Mouse (Mus musculus) CH12.LX (cell line): ENCODE results near the gene 9330161L09Rik. TPM values are rescaled to one million over a fixed set of nuclear protein-coding genes. Genes with fewer than 3 reads are reported as not detected.
"Not testable (repeated sequence)": the region's sequence is repeated elsewhere in the genome, so short reads cannot be mapped to it uniquely, and the experiment has no call there.

Experiments
- DNase-seq: peaks from one replicate; pipeline ENCODE4 v3.0.0-alpha.2; 2013; ENCODE audit errors: extremely low read depth
- H3K27ac ChIP-seq: 2 replicates; pipeline ENCODE4 v1.5.1; 2012; ENCODE audit warnings: low read depth, mild to moderate bottlenecking, control low read depth, moderate library complexity; ENCODE audit not compliant: insufficient read depth
- H3K27me3 ChIP-seq: replicated peaks from 2 replicates; pipeline ENCODE3; 2012; ENCODE audit warnings: inconsistent platforms
- H3K36me3 ChIP-seq, 2 experiments: replicated peaks in 1 of 2; 2 replicates each; pipeline versions ENCODE3 to v1.6.1; 2012; ENCODE audit warnings: inconsistent platforms in 1 of 2, low read length in 1 of 2, mild to moderate bottlenecking in 1 of 2, mixed read lengths in 1 of 2, moderate library complexity in 1 of 2; ENCODE audit not compliant: control insufficient read depth in 1 of 2, insufficient read depth in 1 of 2
- H3K4me1 ChIP-seq, 2 experiments: 2 replicates each; pipeline ENCODE4 v1.6.1; 2012; ENCODE audit warnings: inconsistent platforms in 1 of 2, moderate library complexity in 1 of 2; ENCODE audit not compliant: insufficient read depth in 2 of 2, control insufficient read depth in 1 of 2
- H3K4me2 ChIP-seq: 2 replicates; pipeline ENCODE4 v1.6.1; 2012; ENCODE audit warnings: low read depth, mild to moderate bottlenecking, control low read depth; ENCODE audit not compliant: poor library complexity, insufficient read depth, severe bottlenecking
- H3K4me3 ChIP-seq, 3 experiments: fragments of 150-350 bp in 1 of 3; sonication (generic) in 1 of 3; replicated peaks in 1 of 3; 2 replicates each; pipeline versions ENCODE3 to v1.5.1; 2011 to 2012; ENCODE audit warnings: low read depth in 2 of 3, low read length in 2 of 3, mild to moderate bottlenecking in 2 of 3, moderate library complexity in 2 of 3, control low read depth in 1 of 3, improper control_type of control experiment in 1 of 3, inconsistent platforms in 1 of 3, mixed read lengths in 1 of 3; ENCODE audit not compliant: poor library complexity in 1 of 3
- H3K79me2 ChIP-seq: replicated peaks from 2 replicates; pipeline ENCODE4 v1.6.1; 2012; ENCODE audit warnings: mild to moderate bottlenecking, moderate library complexity; ENCODE audit not compliant: control insufficient read depth, poor library complexity, insufficient read depth, severe bottlenecking; ENCODE audit errors: extremely low read depth
- H3K9ac ChIP-seq: 2 replicates; pipeline ENCODE4 v1.6.1; 2012; ENCODE audit warnings: low read depth, mild to moderate bottlenecking, control low read depth, moderate library complexity; ENCODE audit not compliant: insufficient read depth
- H3K9me3 ChIP-seq: replicated peaks from 2 replicates; pipeline ENCODE3; 2012; ENCODE audit warnings: low read length, inconsistent platforms, mixed read lengths
- CHD2 ChIP-seq: IDR thresholded peaks from 2 replicates; pipeline ENCODE4 v1.6.1; 2011; ENCODE audit warnings: low read length, improper control_type of control experiment
- CTCF ChIP-seq, 2 experiments: IDR thresholded peaks in 1 of 2; conservative IDR thresholded peaks in 1 of 2; 2 replicates each; pipeline ENCODE4 v1.5.1; 2011 to 2012; ENCODE audit warnings: low read depth in 2 of 2, low read length in 2 of 2, improper control_type of control experiment in 1 of 2, inconsistent platforms in 1 of 2, mild to moderate bottlenecking in 1 of 2, moderate library complexity in 1 of 2
- ELF1 ChIP-seq: IDR thresholded peaks from 2 replicates; pipeline ENCODE4 v1.6.1; 2014; ENCODE audit warnings: low read depth, mild to moderate bottlenecking, inconsistent platforms, low read length, improper control_type of control experiment
- EP300 ChIP-seq: IDR thresholded peaks from 2 replicates; pipeline ENCODE4 v1.6.1; 2011; ENCODE audit warnings: low read length, improper control_type of control experiment
- HCFC1 ChIP-seq: IDR thresholded peaks from 2 replicates; pipeline ENCODE4 v1.6.1; 2012; ENCODE audit warnings: low read depth, mild to moderate bottlenecking, inconsistent platforms, low read length, improper control_type of control experiment
- IRF4 ChIP-seq: IDR thresholded peaks from 2 replicates; pipeline ENCODE4 v1.6.1; 2014; ENCODE audit warnings: low read depth, mild to moderate bottlenecking, inconsistent platforms, low read length, improper control_type of control experiment
- KAT2A ChIP-seq: IDR thresholded peaks from 2 replicates; pipeline ENCODE4 v1.6.1; 2012; ENCODE audit warnings: low read length, improper control_type of control experiment, inconsistent platforms; ENCODE audit not compliant: insufficient replicate concordance
- MAFK ChIP-seq: IDR thresholded peaks from 2 replicates; pipeline ENCODE4 v1.6.1; 2011; ENCODE audit warnings: low read length, improper control_type of control experiment; ENCODE audit not compliant: insufficient replicate concordance
- MEF2A ChIP-seq: IDR thresholded peaks from 2 replicates; pipeline ENCODE4 v1.6.1; 2014; ENCODE audit warnings: low read depth, mild to moderate bottlenecking, inconsistent platforms, low read length, improper control_type of control experiment, borderline replicate concordance
- MXI1 ChIP-seq: IDR thresholded peaks from 2 replicates; pipeline ENCODE4 v1.6.1; 2011; ENCODE audit warnings: mild to moderate bottlenecking, low read depth, low read length, improper control_type of control experiment
- NELFE ChIP-seq: IDR thresholded peaks from 2 replicates; pipeline ENCODE4 v1.6.1; 2011; ENCODE audit warnings: low read depth, low read length, improper control_type of control experiment
- NRF1 ChIP-seq: IDR thresholded peaks from 2 replicates; pipeline ENCODE4 v1.6.1; 2014; ENCODE audit warnings: low read depth, mild to moderate bottlenecking, inconsistent platforms, low read length, improper control_type of control experiment, moderate library complexity
- PAX5 ChIP-seq: IDR thresholded peaks from 2 replicates; pipeline ENCODE4 v1.6.1; 2012; ENCODE audit warnings: low read length, inconsistent platforms, mixed read lengths
- RCOR1 ChIP-seq: conservative IDR thresholded peaks from 2 replicates; pipeline ENCODE4 v1.6.1; 2012; ENCODE audit warnings: low read depth, mild to moderate bottlenecking, inconsistent platforms, low read length, improper control_type of control experiment
- SMC3 ChIP-seq: IDR thresholded peaks from 2 replicates; pipeline ENCODE4 v1.6.1; 2011; ENCODE audit warnings: low read depth, low read length, improper control_type of control experiment
- TCF12 ChIP-seq: IDR thresholded peaks from 2 replicates; pipeline ENCODE4 v1.6.1; 2014; ENCODE audit warnings: low read depth, mild to moderate bottlenecking, inconsistent platforms, low read length, improper control_type of control experiment
- USF2 ChIP-seq: conservative IDR thresholded peaks from 2 replicates; pipeline ENCODE4 v1.6.1; 2011; ENCODE audit warnings: low read depth, low read length, improper control_type of control experiment
- ZC3H11A ChIP-seq: IDR thresholded peaks from 2 replicates; pipeline ENCODE4 v1.6.1; 2012; ENCODE audit warnings: low read depth, mild to moderate bottlenecking, inconsistent platforms, low read length, improper control_type of control experiment
- ZKSCAN1 ChIP-seq: IDR thresholded peaks from 2 replicates; pipeline ENCODE4 v1.6.1; 2012; ENCODE audit warnings: low read depth, inconsistent platforms, low read length, improper control_type of control experiment, borderline replicate concordance
- dilution Hi-C: fragments of 300-500 bp; cut with MboI; formaldehyde crosslinking; loops from 2 replicates; pipeline ENCODE4 v1.14.3; 2020; ENCODE audit warnings: low sequenced_read_pairs; ENCODE audit not compliant: extremely low pct_unique_long_range_greater_than_20kb, extremely low pct_ligation_motif_present
- in situ Hi-C: fragments of 300-500 bp; cut with MboI; formaldehyde crosslinking; loops from 3 replicates; pipeline ENCODE4 v1.14.3; 2019; ENCODE audit warnings: low sequenced_read_pairs, low pct_ligation_motif_present, low pct_unique_long_range_greater_than_20kb, mixed read lengths
- polyA plus RNA-seq: library from polyadenylated mRNA; unstranded; fragments of >175 nt; gene quantifications from 2 replicates; pipeline ENCODE4 v1.2.1, GENCODE M21; 2012; ENCODE audit warnings: low read depth; ENCODE audit not compliant: insufficient read length
- total RNA-seq, 2 experiments: library from RNA; depleted of rRNA; stranded (reverse); fragments of 300-350 nt in 1 of 2; fragments of >200 nt in 1 of 2; gene quantifications; 2 replicates each; pipeline ENCODE4 v1.2.3; 2012 to 2014

9330161L09Rik gene
- total RNA-seq (2012; rRNA removed) (0.34 and 1.2 TPM in 2 replicates), total RNA-seq (2014; rRNA removed) (0.24 and 0.50 TPM in 2 replicates), polyA plus RNA-seq (0.33 and 0.54 TPM in 2 replicates)

DNA sequence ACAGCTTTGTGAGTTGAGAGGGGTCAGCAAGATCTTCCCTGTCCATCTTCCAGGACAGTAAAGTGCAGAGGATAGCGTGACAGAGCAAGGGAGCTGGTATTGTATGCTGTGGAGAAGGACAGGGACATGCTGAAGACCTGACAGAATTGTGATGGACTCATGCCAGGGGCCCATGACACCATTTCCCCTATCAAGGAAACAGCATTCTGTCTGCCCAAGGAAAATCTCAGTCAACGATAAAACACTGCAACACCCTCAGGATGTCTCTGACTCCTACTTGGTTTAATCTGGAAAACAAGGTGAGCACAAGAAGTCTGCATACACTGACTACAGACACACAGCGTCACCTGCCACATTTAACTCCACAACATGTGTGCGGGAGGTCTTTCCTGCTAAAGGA lies at the start of gene 9330161L09Rik:
Gene 9330161L09Rik, minus strand, starts transcription at position 101 of the 400 bp plus-strand sequence.
- no peak for DNase-seq
- in situ Hi-C loops, result no loop called here
- no peak for TF ChIP-seq MXI1
- no peak for TF ChIP-seq USF2
- no peak for TF ChIP-seq SMC3
- no peak for TF ChIP-seq ELF1
- no peak for TF ChIP-seq MAFK
- TF ChIP-seq HCFC1, result no peak
- TF ChIP-seq KAT2A, result no peak
- TF ChIP-seq ZKSCAN1, result no peak
- TF ChIP-seq NELFE, result no peak
- TF ChIP-seq CHD2, result no peak
- no peak for TF ChIP-seq MEF2A
- TF ChIP-seq ZC3H11A, result no peak
- TF ChIP-seq, all 38 proteins: peak for 0
- dilution Hi-C loops, result no loop called here
- no peaks in the 10 kb centered on the region for H3K4me1 ChIP-seq
- H3K27me3 ChIP-seq, result no peaks in the 10 kb centered on the region
- H3K79me2 ChIP-seq, result no peaks in the 10 kb centered on the region
- peaks cover 95 to 100% of the 10 kb centered on the region in 2 experiments for H3K36me3 ChIP-seq
- H3K4me2 ChIP-seq, result no peak within 1 kb of the TSS
- no peak within 1 kb of the TSS for H3K4me3 ChIP-seq
- no peak within 1 kb of the TSS for H3K27ac ChIP-seq
- no peaks in the 10 kb centered on the region for H3K9me3 ChIP-seq
- H3K9ac ChIP-seq, result no peak within 1 kb of the TSS

GRCm38 (mm10) chr12:103457140-103457539 lies 49.5 kb upstream of the 9330161L09Rik start, which contains the start of gene Ifi27l2b:
Ifi27l2b (minus strand) TSS chr12:103457223.
- TF ChIP-seq RCOR1 (no peak), PAX5 (no peak), NELFE (no peak), ELF1 (no peak), TCF12 (no peak), IRF4 (no peak), CTCF (conservative IDR thresholded peaks at IDR 0.05 in 1 of 2, IDR thresholded peaks at IDR 0.05 in 1 of 2; ENCODE audit: low read depth in 2 of 2, low read length in 2 of 2) (no peak), EP300 (no peak), HCFC1 (no peak), NRF1 (no peak)
- TF ChIP-seq, all 38 proteins: peak for 0
- Histone ChIP-seq H3K9me3 (peaks cover 3% of the 10 kb centered on the region), H3K27me3 (peaks cover 16% of the 10 kb centered on the region), H3K36me3 (no peaks in the 10 kb centered on the region), H3K27ac (no peak within 1 kb of the TSS), H3K4me1 (no peaks in the 10 kb centered on the region), H3K9ac (no peak within 1 kb of the TSS), H3K79me2 (no peaks in the 10 kb centered on the region), H3K4me2 (no peak within 1 kb of the TSS), H3K4me3 (no peak within 1 kb of the TSS)
- dilution Hi-C loops, result no loop called here
- no peak for DNase-seq
- in situ Hi-C loops, result no loop called here

DNA sequence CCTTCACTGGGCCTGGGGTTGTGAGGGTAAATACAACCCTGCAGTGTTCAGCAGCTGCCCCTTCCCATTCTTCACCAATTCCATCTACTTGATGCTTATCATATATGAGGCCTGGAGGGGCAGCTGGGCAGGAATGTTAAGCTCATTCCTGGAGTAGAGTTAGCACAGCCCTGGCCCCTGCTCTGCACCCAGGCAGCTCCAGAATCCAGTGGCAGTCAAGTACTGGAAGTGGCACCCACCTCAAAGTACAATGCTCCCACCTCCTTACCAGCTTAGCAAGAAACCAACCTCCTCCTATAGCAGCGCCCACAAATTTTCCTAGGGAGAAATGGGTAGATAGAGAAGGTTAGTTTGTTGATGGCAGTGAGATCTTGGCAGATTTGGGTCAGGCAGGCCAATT lies 49.1 kb upstream of the 9330161L09Rik start:
- H3K4me1 ChIP-seq, in situ Hi-C loops, H3K4me2 ChIP-seq, dilution Hi-C loops, DNase-seq, H3K79me2 ChIP-seq, H3K27ac ChIP-seq, H3K9me3 ChIP-seq, H3K36me3 ChIP-seq, H3K4me3 ChIP-seq, H3K9ac ChIP-seq: not testable (repeated sequence)
- peaks cover 16% of the 10 kb centered on the region for H3K27me3 ChIP-seq
